Mouse (Mus musculus): ENCODE measurements at regions not wholly inside any gene's neighbourhood (a gene's known extent, or its start where the extent isn't known, plus 50 kb on each side); places are given as distances from the start of the nearest gene placed in this dataset.

- DNase-seq (ENCODE audit: low spot score in 2 of 2) = no peak
These were observed 666.1 kb downstream of the Pkhd1 start for GRCm38 (mm10) chr1:19951680-19952248.

GRCm38 (mm10) chr1:19973364-19973763 is 644.5 kb downstream of the Pkhd1 start:
- DNase-seq (ENCODE audit: low spot score in 2 of 2) = no peak

GRCm38 (mm10) chr1:19973981-19974380 is 643.9 kb downstream of the Pkhd1 start:
- DNase-seq (ENCODE audit: low spot score in 2 of 2) = no peak

- no peak for DNase-seq (ENCODE audit: low spot score in 2 of 2)
These were observed 642.4 kb downstream of the Pkhd1 start for GRCm38 (mm10) chr1:19975436-19975835.

- DNase-seq (ENCODE audit: low spot score in 2 of 2) = no peak
These were observed 636.7 kb downstream of the Pkhd1 start for GRCm38 (mm10) chr1:19981189-19981588.

- no peak for DNase-seq (ENCODE audit: low spot score in 2 of 2)
These were observed 635.1 kb downstream of the Pkhd1 start for GRCm38 (mm10) chr1:19982791-19983190.

- DNase-seq (ENCODE audit: low spot score in 2 of 2) = no peak
These were observed 634.4 kb downstream of the Pkhd1 start for GRCm38 (mm10) chr1:19983504-19983903.

GRCm38 (mm10) chr1:19989921-19990320 is 627.9 kb downstream of the Pkhd1 start:
- DNase-seq (ENCODE audit: low spot score in 2 of 2) = no peak
